Mouse (Mus musculus): ENCODE measurements around the gene Ednra. TPM values are rescaled to one million over a fixed set of nuclear protein-coding genes. Genes with fewer than 3 reads are reported as not detected.

The Ednra gene
- total and polyA plus RNA-seq, 2 experiments from 2014 or later: 4.9 to 5.0 TPM

GRCm38 (mm10) chr8:77764253-77764652 lies 40.0 kb upstream of the Ednra start:
- H3K4me2 ChIP-seq (ENCODE audit: low read depth, low read length, poor library complexity, severe bottlenecking): no peak overlapping the region
- H3K9ac ChIP-seq (replicated peaks; ENCODE audit: low read length, poor library complexity, severe bottlenecking): no peak overlapping the region
- H3K27me3 ChIP-seq (ENCODE audit: insufficient read depth, low read length): no peaks in the 10 kb centered on the region
- no peak overlapping the region for H3K4me3 ChIP-seq (ENCODE audit: low read depth, low read length)
- no peak for DNase-seq (ENCODE audit: low spot score)
- ATAC-seq (ENCODE audit: low FRiP score): no peak
- H3K27ac ChIP-seq (ENCODE audit: low read depth, low read length): no peak overlapping the region
- no peaks in the 10 kb centered on the region for H3K36me3 ChIP-seq (ENCODE audit: insufficient read depth, low read length)
- no peaks in the 10 kb centered on the region for H3K9me3 ChIP-seq (ENCODE audit: low read length)
- 74% methylated on average over 8 of the region's 8 CpGs for WGBS
- no peaks in the 10 kb centered on the region for H3K4me1 ChIP-seq (ENCODE audit: insufficient read depth, low read length)
- TF ChIP-seq CTCF (IDR thresholded peaks at IDR 0.05): no peak

- WGBS: 77% methylated on average over 3 of the region's 3 CpGs
- no peaks in the 10 kb centered on the region for H3K9me3 ChIP-seq (ENCODE audit: low read length)
- no peak overlapping the region for H3K4me3 ChIP-seq (ENCODE audit: low read depth, low read length)
- H3K27ac ChIP-seq (ENCODE audit: low read depth, low read length): no peak overlapping the region
- ATAC-seq (ENCODE audit: low FRiP score) (no peak), DNase-seq (ENCODE audit: low spot score) (no peak)
- TF ChIP-seq CTCF (IDR thresholded peaks at IDR 0.05): no peak
- no peaks in the 10 kb centered on the region for H3K36me3 ChIP-seq (ENCODE audit: insufficient read depth, low read length)
- H3K27me3 ChIP-seq (ENCODE audit: insufficient read depth, low read length): no peaks in the 10 kb centered on the region
- H3K4me2 ChIP-seq (ENCODE audit: low read depth, low read length, poor library complexity, severe bottlenecking): no peak overlapping the region
- H3K9ac ChIP-seq (replicated peaks; ENCODE audit: low read length, poor library complexity, severe bottlenecking): no peak overlapping the region
- H3K4me1 ChIP-seq (ENCODE audit: insufficient read depth, low read length): no peaks in the 10 kb centered on the region
These were observed 38.7 kb upstream of the Ednra start for GRCm38 (mm10) chr8:77762967-77763366.

DNA sequence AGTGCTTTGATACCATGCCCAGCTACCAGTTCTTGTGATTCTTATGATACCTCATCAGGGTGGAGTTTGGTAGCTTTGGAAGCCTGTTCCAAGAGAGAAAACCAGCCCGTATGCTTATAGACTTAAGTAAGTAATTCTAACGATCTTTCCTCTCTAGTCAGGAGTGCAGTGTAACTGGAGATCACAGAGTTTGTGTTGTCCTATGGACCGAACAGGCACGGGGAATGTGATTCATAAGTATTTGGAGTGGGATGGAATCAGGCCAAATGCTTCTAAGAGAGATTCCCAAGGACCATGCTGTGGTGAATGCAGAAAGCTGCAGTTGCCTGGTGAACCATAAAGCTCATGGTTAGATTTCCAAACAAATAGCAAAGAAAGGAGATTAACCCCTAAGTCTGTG lies 31.2 kb upstream of the Ednra start:
- TF ChIP-seq CTCF (IDR thresholded peaks at IDR 0.05): no peak
- no peak overlapping the region for H3K27ac ChIP-seq (ENCODE audit: low read depth, low read length)
- H3K4me1 ChIP-seq (ENCODE audit: insufficient read depth, low read length): no peaks in the 10 kb centered on the region
- no peak overlapping the region for H3K4me2 ChIP-seq (ENCODE audit: low read depth, low read length, poor library complexity, severe bottlenecking)
- no peaks in the 10 kb centered on the region for H3K27me3 ChIP-seq (ENCODE audit: insufficient read depth, low read length)
- no peak for ATAC-seq (ENCODE audit: low FRiP score)
- no peak overlapping the region for H3K4me3 ChIP-seq (ENCODE audit: low read depth, low read length)
- H3K9me3 ChIP-seq (ENCODE audit: low read length): no peaks in the 10 kb centered on the region
- whole genome bisulfite sequencing: 52% methylated on average over 4 of the region's 4 CpGs
- no peaks in the 10 kb centered on the region for H3K36me3 ChIP-seq (ENCODE audit: insufficient read depth, low read length)
- H3K9ac ChIP-seq (replicated peaks; ENCODE audit: low read length, poor library complexity, severe bottlenecking): no peak overlapping the region
- DNase-seq (ENCODE audit: low spot score): no peak

DNA sequence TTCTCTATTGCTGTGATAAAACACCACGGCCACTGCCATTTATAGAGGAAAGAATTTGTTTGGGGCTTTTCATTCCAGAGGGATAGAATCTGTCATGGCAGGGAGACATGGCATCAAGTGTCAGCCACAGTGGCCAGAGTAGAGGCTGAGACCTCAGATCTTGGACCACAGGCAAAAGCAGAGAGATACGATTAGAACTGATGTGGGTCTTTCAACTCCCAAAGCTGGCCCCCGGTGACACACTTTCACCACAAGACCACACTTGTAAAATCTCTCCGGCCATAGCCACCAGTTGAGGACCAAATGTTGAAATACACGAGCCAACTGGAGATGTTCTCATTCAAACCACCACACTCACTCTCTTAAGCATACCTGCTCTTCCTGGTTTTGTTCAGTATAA lies 29.5 kb upstream of the Ednra start:
- Histone ChIP-seq H3K9me3 (ENCODE audit: low read length) (no peaks in the 10 kb centered on the region), H3K4me1 (ENCODE audit: insufficient read depth, low read length) (no peaks in the 10 kb centered on the region), H3K9ac (replicated peaks; ENCODE audit: low read length, poor library complexity, severe bottlenecking) (no peak overlapping the region), H3K4me3 (ENCODE audit: low read depth, low read length) (no peak overlapping the region), H3K36me3 (ENCODE audit: insufficient read depth, low read length) (no peaks in the 10 kb centered on the region), H3K4me2 (ENCODE audit: low read depth, low read length, poor library complexity, severe bottlenecking) (no peak overlapping the region), H3K27me3 (ENCODE audit: insufficient read depth, low read length) (no peaks in the 10 kb centered on the region), H3K27ac (ENCODE audit: low read depth, low read length) (no peak overlapping the region)
- no peak for TF ChIP-seq CTCF (IDR thresholded peaks at IDR 0.05)
- WGBS: 86% methylated on average over 5 of the region's 5 CpGs
- DNase-seq (ENCODE audit: low spot score) (no peak), ATAC-seq (ENCODE audit: low FRiP score) (no peak)

DNA sequence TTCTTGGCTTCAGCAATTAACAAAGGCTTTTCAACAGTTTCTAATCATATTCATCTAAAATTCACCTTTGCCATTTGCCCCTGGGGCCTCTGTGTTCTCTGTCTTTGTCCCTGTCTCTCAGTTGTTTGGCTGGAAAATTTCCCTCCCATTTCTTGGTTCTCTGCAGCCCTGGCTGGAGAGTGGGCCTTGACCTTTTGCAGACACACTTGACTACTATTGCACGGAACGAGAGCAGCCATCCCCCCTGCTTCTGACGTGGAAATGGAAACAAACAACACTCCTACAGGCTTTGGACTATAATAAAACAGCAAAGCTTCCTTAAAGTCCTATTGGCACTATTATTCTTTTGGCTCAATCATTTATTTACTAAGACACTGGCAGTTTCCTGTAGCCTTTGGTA lies 27.8 kb upstream of the Ednra start:
- no peak overlapping the region for H3K4me2 ChIP-seq (ENCODE audit: low read depth, low read length, poor library complexity, severe bottlenecking)
- H3K4me1 ChIP-seq (ENCODE audit: insufficient read depth, low read length): no peaks in the 10 kb centered on the region
- DNase-seq (ENCODE audit: low spot score) (no peak), ATAC-seq (ENCODE audit: low FRiP score) (no peak)
- TF ChIP-seq CTCF (IDR thresholded peaks at IDR 0.05): no peak
- H3K4me3 ChIP-seq (ENCODE audit: low read depth, low read length): no peak overlapping the region
- H3K27me3 ChIP-seq (ENCODE audit: insufficient read depth, low read length): no peaks in the 10 kb centered on the region
- no peaks in the 10 kb centered on the region for H3K9me3 ChIP-seq (ENCODE audit: low read length)
- H3K36me3 ChIP-seq (ENCODE audit: insufficient read depth, low read length): no peaks in the 10 kb centered on the region
- WGBS: 72% methylated on average over 3 of the region's 3 CpGs
- no peak overlapping the region for H3K27ac ChIP-seq (ENCODE audit: low read depth, low read length)
- no peak overlapping the region for H3K9ac ChIP-seq (replicated peaks; ENCODE audit: low read length, poor library complexity, severe bottlenecking)

GRCm38 (mm10) chr8:77750407-77750806 lies 26.1 kb upstream of the Ednra start:
- TF ChIP-seq CTCF (IDR thresholded peaks at IDR 0.05): no peak
- ATAC-seq (ENCODE audit: low FRiP score): no peak

More at GRCm38 (mm10) chr8:77750407-77750806, 26.1 kb upstream of the Ednra start:
- Histone ChIP-seq H3K27me3 (ENCODE audit: insufficient read depth, low read length) (no peaks in the 10 kb centered on the region), H3K27ac (ENCODE audit: low read depth, low read length) (no peak overlapping the region), H3K4me2 (ENCODE audit: low read depth, low read length, poor library complexity, severe bottlenecking) (no peak overlapping the region), H3K4me1 (ENCODE audit: insufficient read depth, low read length) (no peaks in the 10 kb centered on the region), H3K36me3 (ENCODE audit: insufficient read depth, low read length) (no peaks in the 10 kb centered on the region), H3K9ac (replicated peaks; ENCODE audit: low read length, poor library complexity, severe bottlenecking) (no peak overlapping the region), H3K9me3 (ENCODE audit: low read length) (no peaks in the 10 kb centered on the region), H3K4me3 (ENCODE audit: low read depth, low read length) (no peak overlapping the region)
- no peak for DNase-seq (ENCODE audit: low spot score)
- WGBS: 76% methylated on average over 4 of the region's 4 CpGs

All from midbrain, postnatal 0 days (tissue).